Mouse (Mus musculus): ENCODE measurements around the gene Erbb2.
"Not testable (repeated sequence)": the region's sequence is repeated elsewhere in the genome, so short reads cannot be mapped to it uniquely, and the experiment has no call there.

Erbb2 gene

DNA sequence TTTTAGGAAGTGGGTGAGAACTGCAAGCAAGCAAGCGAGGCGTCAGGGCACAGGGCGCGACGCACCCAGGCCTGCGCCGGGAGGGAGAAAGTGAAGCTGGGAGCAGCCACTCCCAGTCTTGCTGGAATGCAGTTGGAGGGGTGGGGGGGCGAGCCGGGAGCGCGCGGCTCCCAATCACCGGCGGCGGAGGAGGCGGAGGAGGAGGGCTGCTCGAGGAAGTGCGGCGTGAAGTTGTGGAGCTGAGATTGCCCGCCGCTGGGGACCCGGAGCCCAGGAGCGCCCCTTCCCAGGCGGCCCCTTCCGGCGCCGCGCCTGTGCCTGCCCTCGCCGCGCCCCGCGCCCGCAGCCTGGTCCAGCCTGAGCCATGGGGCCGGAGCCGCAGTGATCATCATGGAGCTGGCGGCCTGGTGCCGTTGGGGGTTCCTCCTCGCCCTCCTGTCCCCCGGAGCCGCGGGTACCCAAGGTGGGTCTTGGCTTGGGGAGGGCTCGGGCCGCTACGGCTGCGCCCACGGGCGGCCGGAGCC, at the start of gene Erbb2:
TSS of gene Erbb2 (plus strand) at position 198 of the 524 bp plus-strand sequence.
- DNase-seq, result peak; percentile 82

DNA sequence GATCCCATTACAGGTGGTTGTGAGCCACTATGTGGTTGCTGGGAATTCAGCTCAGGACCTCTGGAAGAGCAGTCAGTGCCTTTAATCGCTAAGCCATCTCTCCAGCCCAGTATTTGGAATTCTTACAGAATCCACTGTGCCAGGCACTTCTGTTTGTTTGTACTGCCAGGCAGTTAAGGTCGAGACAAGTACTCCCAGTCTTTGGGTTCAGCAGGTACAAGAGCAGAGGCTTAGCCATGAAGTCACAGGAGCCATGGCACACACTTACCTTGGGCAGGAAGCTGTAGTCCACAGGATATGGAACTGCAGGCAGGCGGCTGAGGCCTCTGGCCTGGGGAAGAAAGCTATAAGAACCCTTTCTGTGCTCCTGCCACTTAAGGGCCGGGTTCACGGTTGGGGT, 48.5 kb upstream of the Erbb2 start:
- no peak for DNase-seq

DNA sequence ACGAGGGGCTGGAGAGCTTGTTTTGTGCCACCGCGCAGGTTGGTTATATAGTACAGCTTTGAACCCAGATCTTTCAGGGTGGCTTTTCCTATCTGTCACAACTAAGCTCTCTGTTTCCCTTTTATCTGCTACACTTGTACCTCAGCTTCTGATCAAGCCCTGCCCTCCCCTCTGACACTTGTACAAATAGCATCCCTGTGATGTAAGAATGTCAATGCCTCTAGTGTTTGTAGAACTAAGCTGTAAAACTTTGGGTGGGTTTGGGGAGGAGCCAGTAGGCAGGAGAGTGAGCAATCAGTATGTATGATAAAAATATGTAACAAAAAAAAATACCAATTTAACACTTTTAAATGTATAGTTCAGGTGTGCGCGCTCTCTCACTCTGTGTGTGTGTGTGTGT, 47.9 kb upstream of the Erbb2 start:
- no peak for DNase-seq

DNA sequence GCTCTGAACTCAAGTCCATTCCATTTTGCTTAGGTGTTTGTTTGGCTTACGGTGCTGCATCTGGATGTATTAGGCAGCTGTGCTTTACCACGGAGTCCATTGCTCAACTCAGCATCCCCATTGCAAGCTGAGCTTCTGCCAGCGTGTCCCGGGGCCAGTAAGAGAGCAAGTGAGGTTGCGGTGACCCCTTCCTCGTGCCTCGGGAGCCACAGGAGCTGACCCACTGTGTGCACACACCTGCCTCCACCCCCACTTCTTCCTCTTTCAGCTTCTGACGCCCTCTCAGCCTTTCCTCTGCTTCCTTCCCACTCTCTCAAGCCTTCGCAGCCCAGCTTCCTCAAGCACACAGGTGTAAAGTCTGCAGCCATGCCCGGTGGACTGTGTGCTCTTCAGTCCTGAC, 46.0 kb upstream of the Erbb2 start:
- DNase-seq, result no peak

DNA sequence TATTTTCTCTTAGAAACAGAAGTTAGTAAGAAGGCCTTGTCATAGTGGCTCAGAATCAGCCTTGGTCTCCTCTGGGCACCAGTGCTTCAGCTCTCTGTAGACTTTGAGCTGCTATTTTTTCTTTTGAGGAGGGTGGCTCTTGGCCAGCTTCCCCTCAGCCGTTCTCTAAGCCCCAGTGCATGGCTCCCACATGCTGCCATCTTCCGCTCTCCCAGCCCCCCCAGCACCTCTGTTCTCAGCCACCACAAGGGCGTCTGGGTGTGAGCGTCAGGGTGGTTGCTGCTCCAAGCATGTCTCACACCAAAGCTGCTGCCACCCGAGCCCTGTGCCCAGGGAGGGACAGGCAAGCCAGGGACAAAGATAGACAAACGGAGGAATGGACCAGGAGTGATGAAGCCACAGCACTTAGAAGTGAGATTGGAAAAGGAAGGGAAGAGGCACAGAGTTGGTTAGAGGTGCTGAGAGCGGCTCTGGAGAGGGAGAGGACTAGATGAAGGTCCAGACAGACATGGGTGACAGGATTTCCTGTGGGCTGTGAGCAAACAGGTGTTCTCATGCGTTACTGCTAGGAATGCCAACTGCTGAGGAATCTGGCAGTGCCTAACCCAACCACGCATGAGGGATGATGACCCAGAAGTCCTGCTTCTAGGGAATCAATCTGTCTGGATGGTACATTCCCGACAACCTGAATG, 45.0 kb upstream of the Erbb2 start:
- no peak for DNase-seq

DNA sequence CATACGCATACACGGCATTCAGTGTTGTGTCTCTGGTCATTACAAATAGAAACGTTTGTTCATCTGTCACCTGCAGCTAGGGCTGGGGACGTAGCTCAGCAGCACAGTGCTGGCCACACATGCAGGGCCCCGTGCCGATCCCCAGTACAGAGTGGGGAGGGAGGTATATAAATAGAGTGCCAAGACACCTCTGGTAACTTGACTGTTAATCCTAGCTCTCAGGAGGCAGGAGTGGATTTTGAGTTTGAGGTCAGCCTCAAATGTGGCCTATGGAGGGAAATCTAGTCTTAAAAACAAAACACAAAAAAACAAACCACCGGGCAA, 44.4 kb upstream of the Erbb2 start:
- no peak for DNase-seq

DNA sequence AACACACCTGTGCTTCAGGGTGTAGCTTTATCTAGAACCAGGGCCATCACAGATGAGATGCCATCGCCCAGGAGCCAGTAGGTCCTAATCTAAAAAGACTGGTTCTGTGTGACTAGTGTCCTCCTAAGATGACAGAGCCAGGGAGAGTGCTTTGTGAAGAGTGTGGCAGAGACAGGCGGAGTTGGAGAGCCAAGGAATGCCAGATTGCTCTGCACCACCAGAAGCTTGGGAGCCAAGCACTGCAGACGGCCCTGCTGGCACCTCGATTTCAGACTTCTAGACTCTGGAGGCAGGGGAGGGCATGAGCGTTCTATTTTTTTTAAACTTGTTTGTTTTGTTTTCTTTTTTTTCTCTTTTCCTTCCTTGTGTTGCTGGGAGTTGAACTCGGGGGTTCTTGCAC, 42.9 kb upstream of the Erbb2 start:
- DNase-seq, result no peak

DNA sequence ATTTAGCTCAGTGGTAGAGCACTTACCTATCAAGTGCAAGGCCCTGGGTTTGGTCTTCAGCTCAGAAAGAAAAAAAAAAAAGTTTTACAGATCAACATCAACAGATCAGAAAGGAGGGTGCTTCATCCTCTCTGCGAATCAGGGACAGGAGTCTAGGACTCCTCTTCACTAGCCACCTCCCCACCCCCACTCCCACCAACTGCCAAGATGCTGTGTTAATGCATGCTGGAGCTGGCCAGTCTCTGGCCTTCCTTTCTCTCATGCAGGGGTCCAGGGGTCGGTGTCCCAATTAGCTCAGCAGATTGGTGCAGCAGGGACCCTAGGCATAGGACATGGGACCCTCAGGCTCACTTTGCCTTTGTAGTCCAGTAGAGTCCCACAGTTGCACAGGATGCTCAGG, 41.7 kb upstream of the Erbb2 start:
- no peak for DNase-seq

DNA sequence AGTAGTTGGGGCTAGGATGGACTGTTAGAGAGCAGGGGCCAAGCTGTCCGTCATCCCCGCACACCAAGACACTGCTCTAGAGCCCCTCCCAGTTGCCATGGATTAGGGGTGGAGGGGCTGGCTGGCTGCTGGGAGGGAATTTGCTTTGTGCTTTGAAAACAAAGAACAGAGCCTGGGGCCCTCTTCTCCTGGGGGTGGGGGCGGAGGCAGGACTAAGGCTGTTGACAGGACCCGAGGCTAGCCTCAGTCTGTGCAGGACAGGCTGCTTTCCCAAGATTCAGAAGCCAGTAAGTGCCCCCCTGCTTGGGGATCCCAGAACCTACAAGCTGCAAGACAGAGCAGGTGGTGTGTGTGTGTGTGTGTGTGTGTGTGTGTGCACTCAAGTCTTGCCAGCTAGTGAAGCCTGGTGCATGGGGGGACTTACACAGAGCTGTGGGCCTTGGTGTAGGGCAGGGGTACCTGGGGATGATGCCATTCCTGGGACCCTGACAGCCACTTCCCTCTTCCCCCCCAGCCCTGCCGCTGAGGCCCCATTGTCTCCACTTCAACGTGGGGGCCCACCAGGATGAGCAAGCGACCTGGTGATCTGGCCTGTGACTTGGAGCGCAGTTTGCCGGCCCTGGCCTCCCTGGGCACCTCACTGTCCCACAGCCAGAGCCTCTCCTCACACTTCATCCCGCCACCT, 40.6 kb upstream of the Erbb2 start:
- no peak for DNase-seq

DNA sequence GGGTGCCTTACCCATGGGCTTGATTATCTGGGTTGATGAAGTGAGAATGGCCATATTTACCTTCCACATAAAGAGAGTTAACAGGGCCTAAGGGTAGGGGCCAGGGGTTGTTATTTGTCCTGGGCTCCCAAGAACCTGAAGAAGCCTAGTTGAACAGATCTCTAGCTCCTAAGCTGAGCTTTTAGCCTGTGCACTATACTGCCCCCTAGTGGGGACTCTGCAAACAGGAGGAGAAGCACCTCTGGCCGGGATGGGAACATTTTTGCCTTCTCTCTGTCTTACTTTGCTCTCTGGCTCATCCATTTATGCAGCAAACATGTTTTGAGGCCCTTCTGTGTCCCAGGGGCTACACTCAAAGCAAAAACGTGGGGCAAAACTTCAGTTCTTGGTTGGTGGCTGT, 39.9 kb upstream of the Erbb2 start:
- peak; percentile 83 for DNase-seq

DNA sequence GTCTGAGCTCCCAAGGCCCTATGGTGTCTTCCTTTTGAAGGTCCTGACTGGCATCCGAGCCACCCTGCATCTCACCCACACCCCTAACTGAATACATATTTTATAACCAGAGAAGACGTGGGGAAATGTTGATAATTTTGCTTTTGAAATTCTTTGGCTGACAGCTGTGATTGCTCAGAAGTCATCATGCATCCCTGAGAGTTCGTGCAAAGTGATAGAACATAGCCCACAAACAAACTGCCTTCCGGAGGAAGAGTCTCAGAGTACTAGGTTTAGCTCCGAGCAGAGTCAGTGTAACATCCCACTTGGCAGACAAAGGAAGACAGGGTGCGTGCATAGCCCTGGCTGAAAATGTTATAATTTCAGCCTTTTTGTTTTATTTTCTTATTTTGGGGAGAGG, 39.0 kb upstream of the Erbb2 start:
- no peak for DNase-seq

DNA sequence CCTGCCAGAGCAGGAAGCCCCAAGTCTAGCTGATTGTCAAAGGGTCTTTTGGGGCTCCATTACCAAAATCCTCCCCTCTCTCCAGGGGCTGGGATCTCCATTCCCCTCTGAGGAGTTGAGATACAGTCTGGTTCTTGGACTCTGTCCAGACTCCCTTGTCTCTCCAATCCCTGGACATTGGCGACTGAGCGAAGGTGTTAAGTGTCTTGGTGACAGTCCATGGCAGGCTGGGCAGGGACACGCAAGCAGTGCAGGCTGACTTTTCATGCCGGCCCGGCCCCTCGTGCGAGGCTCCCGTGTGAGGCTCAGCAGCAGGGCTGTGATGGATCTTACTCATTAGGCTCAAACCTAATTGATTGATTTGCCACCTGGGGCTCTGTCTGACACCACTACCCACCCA, 38.0 kb upstream of the Erbb2 start:
- no peak for DNase-seq

DNA sequence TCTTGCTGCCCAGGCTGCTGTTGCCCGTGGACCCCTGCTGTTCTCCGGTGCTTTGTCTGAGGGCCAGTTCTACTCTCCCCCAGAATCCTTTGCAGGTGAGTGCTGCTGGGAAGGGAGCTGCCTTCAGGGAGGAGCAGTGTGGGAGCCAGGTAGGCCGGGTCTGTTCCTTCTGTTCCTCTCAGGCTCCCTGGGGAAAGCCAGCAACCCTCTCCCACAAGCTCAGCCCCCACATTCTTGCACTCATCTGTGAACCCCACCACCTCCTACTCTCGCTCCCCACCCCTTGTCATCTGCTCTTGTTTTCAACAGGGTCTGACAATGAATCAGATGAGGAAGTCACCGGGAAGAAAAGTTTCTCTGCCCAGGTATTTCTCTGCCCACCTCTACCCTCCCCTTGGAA, 35.5 kb upstream of the Erbb2 start:
- no peak for DNase-seq

DNA sequence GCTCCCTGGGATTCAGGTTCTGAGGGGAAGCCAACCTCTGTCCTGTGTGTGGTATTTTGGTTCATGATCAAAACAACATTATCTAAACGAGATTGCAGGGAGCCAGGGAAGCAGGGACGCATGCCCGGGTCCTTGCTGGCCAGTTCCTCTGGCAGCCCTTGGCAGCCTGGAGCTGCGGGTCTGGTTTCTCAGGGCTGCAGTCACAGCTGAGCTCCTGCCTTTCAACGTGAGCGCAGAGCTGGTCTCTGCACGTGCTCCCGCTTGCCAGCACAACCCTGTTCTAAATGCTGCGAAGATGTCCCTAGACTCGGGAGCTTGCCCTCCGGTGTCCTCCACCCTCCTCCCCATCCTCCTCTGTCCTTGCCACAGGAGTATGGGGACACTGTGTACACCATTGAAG, 34.5 kb upstream of the Erbb2 start:
- no peak for DNase-seq

DNA sequence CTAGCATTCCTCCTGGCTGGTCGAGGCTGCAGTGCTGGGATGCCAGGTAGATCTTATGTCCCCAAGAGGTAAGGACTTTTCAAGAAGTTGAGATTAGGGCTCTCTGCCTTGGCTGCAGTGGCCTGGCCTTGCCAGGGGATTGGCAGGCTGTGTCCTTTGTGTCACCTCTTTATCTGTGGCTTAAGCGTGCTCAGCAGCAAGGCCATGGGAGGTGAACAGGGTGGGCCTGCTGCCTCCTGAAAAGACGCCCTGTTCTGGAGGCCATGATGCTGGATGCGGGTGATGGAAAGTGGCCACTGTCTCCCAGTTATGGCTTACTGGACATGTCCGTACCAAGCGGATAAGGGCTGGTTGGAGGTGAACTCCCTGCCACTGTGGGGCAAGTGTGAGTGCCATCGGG, 32.9 kb upstream of the Erbb2 start:
- no peak for DNase-seq

DNA sequence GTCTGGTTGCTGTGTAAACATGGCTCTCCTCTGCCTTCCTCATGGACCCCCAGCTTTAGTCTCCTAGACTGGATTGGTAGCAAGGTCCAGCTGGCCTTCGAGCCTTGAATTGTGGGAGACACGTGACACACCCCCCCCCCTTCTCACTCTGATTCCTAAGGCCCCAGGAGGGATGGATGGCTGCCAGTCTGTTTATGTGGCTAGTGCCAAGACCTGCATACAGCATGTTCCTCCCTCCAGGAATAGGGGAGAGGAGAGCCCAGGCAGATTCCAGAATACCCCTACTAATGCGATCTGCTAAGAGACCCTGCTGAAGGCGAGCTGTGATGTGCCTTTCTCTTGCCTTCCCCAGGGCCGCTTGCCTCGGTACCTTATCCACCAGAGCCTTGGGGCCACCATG, 32.2 kb upstream of the Erbb2 start:
- no peak for DNase-seq

DNA sequence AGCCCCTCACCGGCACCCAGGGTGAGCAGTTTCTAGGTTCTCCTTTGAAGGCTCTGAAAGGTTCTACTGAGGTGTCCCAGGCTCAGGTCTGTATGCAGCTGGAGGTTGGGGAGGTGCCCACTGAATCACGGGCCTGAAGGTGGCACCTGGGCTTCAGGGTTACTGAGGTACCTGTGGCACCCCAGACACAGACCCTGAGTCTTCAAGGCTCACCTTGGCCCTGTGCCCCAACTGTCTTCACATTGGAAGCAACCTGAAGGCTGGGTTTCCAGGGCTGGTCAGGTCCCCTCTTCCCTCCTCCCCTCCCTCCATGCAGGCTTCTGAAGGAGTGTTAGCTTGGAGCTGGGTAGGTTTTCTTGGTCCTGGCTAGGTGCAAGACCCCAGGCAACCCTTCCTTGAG, 30.6 kb upstream of the Erbb2 start:
- DNase-seq, result no peak

DNA sequence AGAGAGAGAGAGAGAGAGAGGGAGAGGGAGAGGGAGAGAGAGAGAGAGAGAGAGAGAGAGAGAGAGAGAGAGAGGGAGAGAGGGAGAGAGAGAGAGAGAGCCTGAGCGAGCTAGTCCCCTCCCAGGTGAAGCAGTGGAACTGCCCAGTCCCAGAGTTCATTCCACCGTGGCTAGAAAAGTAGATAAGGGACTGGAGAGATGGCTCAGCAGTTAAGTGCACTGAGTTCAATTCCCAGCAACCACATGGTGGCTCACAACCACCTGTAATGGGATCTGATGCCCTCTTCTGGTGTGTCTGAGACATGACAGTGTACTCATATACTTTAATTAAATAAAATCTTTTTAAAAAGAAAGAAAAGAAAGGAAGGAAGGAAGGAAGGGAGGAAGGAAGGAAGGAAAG, 29.9 kb upstream of the Erbb2 start:
- not testable (repeated sequence) for DNase-seq

DNA sequence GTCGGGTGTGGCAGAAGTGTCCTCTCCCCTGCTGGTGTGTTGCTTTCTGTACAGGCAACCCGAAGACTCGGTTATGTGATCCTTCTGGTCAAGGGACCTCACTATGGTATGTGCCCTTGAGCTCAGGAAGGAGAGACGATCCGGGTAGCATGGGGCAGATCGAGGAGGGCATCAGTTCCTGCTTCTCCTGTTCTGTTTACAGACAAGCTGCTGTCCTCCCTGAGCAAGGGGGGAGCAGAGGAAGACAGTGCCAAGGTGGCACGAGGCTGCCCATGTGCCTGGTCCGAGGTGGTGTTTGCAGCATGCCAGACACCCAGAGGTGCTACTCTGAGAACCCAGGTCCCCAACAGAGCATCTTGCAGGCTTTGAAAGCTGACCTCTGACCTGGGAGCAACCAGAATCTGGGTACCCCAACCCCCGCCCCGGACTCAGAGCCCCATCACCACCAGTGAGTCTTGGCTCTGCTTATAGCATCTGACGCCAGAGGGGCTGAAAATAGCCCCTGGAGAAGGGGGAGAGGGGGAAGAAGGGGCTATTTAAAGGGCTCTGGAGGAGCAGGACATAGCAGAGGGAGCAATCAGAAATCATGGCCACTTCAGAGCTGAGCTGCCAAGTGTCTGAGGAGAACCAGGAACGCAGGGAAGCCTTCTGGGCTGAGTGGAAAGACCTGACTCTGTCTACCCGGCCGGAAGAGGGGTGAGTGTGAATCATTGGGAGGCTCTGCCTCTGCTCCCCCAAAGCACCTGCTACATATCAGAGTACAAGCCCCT, 28.8 kb upstream of the Erbb2 start, which contains the start of gene Tcap:
TSS of gene Tcap (plus strand) at position 551 of the 770 bp plus-strand sequence.
- DNase-seq, result no peak

DNA sequence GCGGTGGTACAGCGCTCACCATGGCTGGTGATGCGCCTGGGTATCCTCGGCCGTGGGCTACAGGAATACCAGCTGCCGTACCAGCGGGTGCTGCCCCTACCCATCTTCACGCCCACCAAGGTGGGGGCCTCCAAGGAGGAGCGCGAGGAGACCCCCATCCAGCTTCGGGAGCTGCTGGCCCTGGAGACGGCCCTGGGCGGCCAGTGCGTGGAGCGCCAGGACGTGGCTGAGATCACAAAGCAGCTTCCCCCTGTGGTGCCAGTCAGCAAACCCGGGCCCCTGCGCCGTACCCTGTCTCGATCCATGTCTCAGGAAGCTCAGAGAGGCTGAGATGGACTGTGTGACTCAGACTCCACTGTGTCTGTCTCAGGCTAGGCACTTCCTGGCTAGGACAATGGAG, 28.1 kb upstream of the Erbb2 start:
- DNase-seq, result no peak

DNA sequence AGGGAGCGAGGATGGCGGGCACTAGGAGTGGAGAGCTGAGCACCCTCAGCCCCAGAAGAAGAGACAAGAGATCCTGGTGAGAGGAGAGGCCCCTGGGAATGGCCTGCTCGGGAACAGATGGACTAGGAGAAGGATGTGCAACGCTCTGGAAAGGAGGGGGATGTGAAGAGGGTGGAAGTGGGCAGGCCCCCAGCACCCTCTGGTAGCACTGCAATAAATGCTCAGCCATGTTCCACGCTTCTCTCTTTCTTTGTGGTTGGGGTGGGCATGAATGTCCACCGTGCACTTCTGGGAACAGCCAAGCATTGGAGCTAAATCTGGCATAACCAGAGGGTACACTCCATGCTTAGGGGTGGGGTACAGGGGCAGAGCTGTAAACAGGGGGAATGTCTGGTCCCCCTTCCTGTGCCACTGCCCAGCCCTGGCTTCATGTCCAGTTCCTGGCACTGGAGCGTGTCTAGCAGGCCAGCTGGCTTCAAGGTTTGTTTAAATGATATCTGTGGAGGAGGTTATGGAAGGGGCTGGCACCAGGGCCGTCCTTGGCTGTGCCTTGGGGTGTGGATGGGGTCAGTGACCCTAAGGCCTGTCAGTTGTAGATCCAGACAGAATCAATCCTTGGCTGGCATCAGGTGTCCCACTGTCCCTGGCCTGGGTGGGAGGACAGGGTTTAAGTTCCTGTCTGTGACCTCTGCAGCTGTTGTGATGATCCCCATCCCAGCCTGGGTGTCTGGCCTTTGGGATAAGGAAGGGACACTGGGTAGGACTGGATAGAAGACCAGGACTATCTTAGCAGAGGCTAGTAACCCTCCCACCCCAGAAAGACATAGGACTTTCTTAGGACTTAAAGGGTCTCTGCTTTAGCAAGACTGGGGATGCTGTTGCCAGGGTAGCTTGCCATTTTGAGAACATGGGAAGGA, 27.3 kb upstream of the Erbb2 start:
- no peak for DNase-seq

DNA sequence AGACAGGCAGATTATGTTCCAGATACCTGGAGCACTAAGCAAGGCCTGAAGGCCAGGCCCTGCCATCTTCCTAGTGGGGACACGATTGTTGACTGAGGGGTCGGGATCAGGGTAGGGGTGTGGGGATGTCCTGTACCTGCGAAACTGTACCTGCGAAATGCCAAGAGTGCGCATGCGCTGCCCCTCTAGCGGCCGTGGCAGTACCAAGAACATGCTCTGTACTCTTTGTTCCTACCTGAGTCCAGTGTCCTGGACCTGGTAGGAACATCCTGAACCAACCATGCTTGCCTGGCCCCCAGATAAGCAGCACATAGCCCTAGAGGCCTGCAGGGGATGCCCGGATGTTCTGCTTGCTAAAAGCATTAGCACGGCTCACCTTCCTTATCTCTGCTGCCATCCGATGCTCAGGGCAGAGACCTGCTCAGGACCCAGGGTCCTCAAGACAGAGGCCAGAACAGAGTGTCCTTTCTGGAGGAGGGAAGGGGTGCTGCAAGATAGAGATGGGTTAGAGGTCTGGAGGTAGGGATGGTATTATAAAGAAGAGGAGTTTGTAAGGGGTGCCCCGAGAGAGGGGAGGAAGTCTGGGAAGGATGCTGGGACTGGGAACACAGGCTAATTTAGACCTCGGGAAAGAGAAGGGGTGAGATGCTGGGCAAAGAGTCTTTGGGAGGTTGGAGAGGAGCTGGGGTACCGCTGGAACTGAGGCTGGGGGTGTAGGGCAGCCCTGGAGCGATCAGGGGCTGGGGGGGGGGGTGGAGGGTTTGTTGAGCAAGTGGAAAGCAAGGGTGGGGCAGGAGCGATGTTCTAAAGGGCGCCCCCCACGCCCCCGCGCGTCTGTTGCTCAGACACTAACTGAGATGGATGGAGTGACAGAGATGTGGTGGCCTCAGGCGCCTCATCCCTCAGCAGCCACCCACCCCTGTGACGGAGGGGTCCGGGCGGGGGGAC, 26.4 kb upstream of the Erbb2 start, which contains the start of gene Pnmt:
TSS of gene Pnmt (plus strand) at position 813 of the 948 bp plus-strand sequence.
- no peak for DNase-seq
